Mouse (Mus musculus): ENCODE results near the gene Gucd1. TPM values are rescaled to one million over a fixed set of nuclear protein-coding genes. Genes with fewer than 3 reads are reported as not detected.
"Not testable (repeated sequence)": the region's sequence is repeated elsewhere in the genome, so short reads cannot be mapped to it uniquely, and the experiment has no call there.

Gucd1 gene
- polyA plus RNA-seq (2015; fragmentation: Nextera tagmentation; extraction: Ambion mirVana): 48.7 and 50.4 TPM in 2 replicates

DNA sequence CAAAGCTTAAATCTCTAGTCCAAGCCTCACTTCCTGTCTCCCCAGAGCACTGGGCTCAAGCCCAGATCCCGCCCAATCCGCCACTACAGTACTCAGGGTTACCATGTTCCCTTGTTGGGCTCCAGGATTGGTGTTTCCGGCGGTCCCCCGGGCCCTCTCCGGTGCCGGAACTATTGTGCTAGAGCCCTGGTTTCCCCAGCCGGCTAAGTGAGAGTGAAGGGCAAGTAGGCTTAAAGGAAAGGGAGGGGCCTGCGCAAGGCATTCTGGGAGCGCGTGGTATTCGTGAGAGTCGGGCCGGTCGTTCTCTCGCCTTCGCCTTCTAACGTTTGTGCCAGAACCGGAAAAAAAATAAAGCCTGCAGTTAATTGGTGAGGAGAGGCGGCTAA is at the start of gene Gucd1:
Gene Gucd1 (minus strand): TSS at position 215 of the 386 bp plus-strand sequence.
- Histone ChIP-seq H3K9ac (peak within 1 kb of the TSS; percentile 99), H3K4me2 (peak within 1 kb of the TSS; percentile 92), H3K9me3 (replicated peaks) (no peaks in the 10 kb centered on the region), H3K36me3 (peaks cover 49% of the 10 kb centered on the region), H3K4me1 (replicated peaks) (peaks cover 71% of the 10 kb centered on the region), H3K27ac (peak within 1 kb of the TSS; percentile 99), H3K4me3 (replicated peaks) (peak within 1 kb of the TSS; percentile 97), H3K27me3 (no peaks in the 10 kb centered on the region)
- DNase-seq (peak; percentile 94), ATAC-seq (ENCODE audit: low read depth) (peak; percentile 69)
- WGBS (ENCODE audit: insufficient replicate concordance): under 1% methylated on average over 20 of the region's 20 CpGs

DNA sequence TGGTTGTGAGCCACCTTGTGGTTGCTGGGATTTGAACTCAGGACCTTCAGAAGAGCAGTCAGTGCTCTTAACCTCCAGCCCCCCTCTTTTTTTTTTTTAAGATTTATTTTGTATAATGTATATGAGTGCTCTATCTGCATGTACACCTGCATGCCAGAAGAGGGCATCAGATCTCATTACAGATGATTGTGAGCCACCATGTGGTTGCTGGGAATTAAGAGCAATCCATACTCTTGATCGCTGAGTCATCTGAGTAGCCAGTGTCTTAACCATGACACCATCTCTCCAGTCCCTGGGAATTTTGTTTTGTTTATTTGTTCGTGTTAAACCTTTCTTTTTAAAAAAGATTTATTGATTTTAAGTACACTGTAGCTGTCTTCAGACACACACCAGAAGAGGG is 49.0 kb upstream of the Gucd1 start:
- H3K4me3 ChIP-seq (replicated peaks); ATAC-seq (ENCODE audit: low read depth); H3K36me3 ChIP-seq; H3K9ac ChIP-seq; H3K4me2 ChIP-seq; DNase-seq; H3K27ac ChIP-seq; H3K9me3 ChIP-seq (replicated peaks): not testable (repeated sequence)
- WGBS (ENCODE audit: insufficient replicate concordance): 59% methylated on average over 2 of the region's 2 CpGs
- Histone ChIP-seq H3K4me1 (replicated peaks) (peaks cover 37% of the 10 kb centered on the region), H3K27me3 (peaks cover 20% of the 10 kb centered on the region)

DNA sequence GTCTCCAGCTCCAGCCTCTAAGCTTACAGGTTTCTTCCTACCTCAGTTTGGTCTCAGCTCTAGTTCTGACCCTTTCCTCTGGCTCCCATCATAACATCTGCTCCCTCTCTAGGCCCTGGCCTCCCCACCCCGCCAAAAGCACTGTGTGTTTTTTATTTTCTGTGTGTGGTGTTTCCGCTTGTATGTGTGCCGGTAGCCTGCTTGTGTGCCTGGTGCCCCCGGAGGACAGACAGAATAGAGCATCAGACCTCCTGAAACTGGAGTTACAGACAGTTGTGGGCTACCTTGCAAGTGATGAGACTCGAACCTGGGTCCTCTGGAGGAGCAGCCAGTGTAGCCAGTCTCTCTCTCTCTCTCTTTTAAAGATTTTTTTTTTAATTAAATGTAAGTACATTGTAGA is 48.5 kb upstream of the Gucd1 start:
- no peak overlapping the region for H3K4me3 ChIP-seq (replicated peaks)
- no peak overlapping the region for H3K4me2 ChIP-seq
- H3K9ac ChIP-seq: no peak overlapping the region
- DNase-seq: no peak
- H3K27me3 ChIP-seq: peaks cover 24% of the 10 kb centered on the region
- WGBS (ENCODE audit: insufficient replicate concordance): 52% methylated on average over 5 of the region's 5 CpGs
- peak overlapping the region; percentile 32; the same call in 1 of the 2 replicates for H3K27ac ChIP-seq
- no peaks in the 10 kb centered on the region for H3K36me3 ChIP-seq
- no peak for ATAC-seq (ENCODE audit: low read depth)
- H3K4me1 ChIP-seq (replicated peaks): peaks cover 37% of the 10 kb centered on the region
- no peaks in the 10 kb centered on the region for H3K9me3 ChIP-seq (replicated peaks)

DNA sequence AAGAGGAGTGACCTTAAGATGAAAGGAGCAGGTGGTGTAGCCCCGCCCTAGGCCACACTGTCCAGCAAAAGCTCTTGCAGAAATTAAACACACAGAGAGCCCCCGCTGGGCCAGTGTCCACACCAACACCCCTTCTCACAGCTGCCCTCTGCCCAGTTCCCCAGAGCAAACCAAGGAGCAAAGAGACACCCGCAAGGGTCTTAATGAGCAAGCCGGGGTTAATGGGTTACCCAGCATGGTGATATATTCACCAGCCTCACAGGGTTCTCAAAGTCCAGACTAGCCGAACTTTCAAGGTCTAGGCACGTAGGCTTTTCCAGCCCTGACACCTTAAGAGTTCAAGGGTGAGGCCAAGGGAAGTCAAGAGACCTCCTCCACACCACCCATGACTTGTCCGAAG is 48.1 kb upstream of the Gucd1 start:
- no peak overlapping the region for H3K9ac ChIP-seq
- no peak for DNase-seq

DNA sequence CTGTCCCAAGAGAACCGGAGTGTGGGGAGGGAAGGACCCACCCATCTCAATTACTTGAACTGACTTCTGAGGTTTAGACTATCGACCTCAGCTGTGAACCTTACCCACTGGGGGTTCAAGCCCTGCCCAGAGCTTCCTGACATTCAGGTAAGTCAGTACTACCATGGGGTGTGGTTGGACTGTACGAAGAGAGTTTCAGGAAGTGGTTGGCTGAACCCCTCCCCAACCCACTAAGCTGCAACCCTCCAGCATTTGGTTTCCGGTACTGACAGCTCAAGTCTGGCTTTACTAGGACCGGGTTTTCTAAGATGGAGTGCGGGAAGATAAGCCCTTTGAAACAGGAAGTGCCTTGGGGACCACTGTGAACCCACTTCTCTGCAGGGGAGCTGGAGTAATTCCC is 47.7 kb upstream of the Gucd1 start:
- Histone ChIP-seq H3K4me2 (0 out of 2 replicates have a peak overlapping the region, but pooled peaks have one; percentile 0), H3K4me1 (replicated peaks) (peaks cover 37% of the 10 kb centered on the region), H3K27me3 (peaks cover 33% of the 10 kb centered on the region), H3K4me3 (replicated peaks) (no peak overlapping the region), H3K9ac (no peak overlapping the region), H3K36me3 (no peaks in the 10 kb centered on the region), H3K9me3 (replicated peaks) (no peaks in the 10 kb centered on the region), H3K27ac (no peak overlapping the region)
- WGBS (ENCODE audit: insufficient replicate concordance): 10% methylated on average over 6 of the region's 6 CpGs
- DNase-seq (no peak), ATAC-seq (ENCODE audit: low read depth) (0 out of 2 replicates have a peak, but pooled peaks have one; percentile 5)

More for the DNA sequence above, 48.1 kb upstream of the Gucd1 start:
- H3K4me2 ChIP-seq: 0 out of 2 replicates have a peak overlapping the region, but pooled peaks have one; percentile 0
- H3K4me1 ChIP-seq (replicated peaks): peaks cover 37% of the 10 kb centered on the region
- peak; percentile 40; the same call in 1 of the 2 replicates for ATAC-seq (ENCODE audit: low read depth)
- H3K36me3 ChIP-seq: no peaks in the 10 kb centered on the region
- no peaks in the 10 kb centered on the region for H3K9me3 ChIP-seq (replicated peaks)
- peaks cover 29% of the 10 kb centered on the region for H3K27me3 ChIP-seq
- 25% methylated on average over 7 of the region's 7 CpGs for WGBS (ENCODE audit: insufficient replicate concordance)
- no peak overlapping the region for H3K4me3 ChIP-seq (replicated peaks)
- H3K27ac ChIP-seq: peak overlapping the region; percentile 32; the same call in 1 of the 2 replicates

DNA sequence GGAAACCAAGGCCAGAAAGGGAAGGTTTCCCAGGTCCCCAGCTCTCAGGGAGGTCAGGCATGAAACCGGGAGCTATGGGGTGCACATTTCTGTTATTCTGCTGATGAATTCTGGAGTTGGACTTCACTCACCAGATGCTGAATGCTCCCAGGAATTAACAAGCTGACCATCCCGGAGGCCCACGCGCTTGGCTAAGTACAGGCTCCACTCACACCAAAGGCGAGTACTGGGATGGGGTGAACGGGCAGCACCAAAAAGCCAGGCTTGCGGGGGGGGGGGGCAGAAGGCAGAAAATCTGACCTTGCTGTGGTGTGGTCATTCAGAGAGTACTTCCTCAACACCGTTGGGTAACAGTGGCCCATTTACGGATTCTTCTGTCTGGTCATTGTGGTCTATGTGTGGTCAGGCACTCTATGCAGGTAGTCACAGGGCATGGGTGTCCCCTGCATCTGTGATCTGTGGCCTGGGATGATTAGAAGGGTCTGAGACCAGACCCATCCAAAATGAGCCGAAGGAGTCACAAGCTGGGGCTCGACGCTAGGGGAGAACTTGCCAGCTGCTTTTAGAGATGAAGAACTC is 47.0 kb upstream of the Gucd1 start:
- Histone ChIP-seq H3K27me3 (peaks cover 40% of the 10 kb centered on the region), H3K4me2 (no peak overlapping the region), H3K36me3 (no peaks in the 10 kb centered on the region), H3K9ac (no peak overlapping the region), H3K4me3 (replicated peaks) (no peak overlapping the region), H3K4me1 (replicated peaks) (peaks cover 42% of the 10 kb centered on the region), H3K9me3 (replicated peaks) (no peaks in the 10 kb centered on the region), H3K27ac (no peak overlapping the region)
- no peak for DNase-seq
- WGBS (ENCODE audit: insufficient replicate concordance): 51% methylated on average over 12 of the region's 12 CpGs
- no peak for ATAC-seq (ENCODE audit: low read depth)

DNA sequence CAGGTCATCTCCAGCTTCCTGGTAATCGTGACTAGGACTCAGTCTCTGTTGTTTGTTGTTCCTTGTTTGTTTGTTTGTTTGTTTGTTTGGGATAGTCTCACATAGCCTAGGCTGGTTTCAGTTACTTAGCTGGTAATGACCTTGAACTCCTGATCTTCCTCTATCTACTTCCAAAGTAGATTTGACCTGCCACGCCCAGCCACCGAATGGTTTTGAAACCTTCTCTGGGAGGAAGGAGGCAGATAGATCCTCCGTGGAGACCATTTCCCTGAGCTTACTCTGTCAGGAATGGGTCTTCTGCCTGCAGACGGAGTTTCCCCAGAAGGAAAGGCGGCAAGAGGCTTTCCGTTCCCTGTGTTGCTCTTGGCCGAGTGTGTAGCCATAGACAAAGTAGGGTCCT is 44.8 kb upstream of the Gucd1 start:
- no peak overlapping the region for H3K9ac ChIP-seq
- H3K9me3 ChIP-seq (replicated peaks): no peaks in the 10 kb centered on the region
- no peak overlapping the region for H3K27ac ChIP-seq
- no peak for ATAC-seq (ENCODE audit: low read depth)
- 63% methylated on average over 8 of the region's 8 CpGs for WGBS (ENCODE audit: insufficient replicate concordance)
- peaks cover 62% of the 10 kb centered on the region for H3K27me3 ChIP-seq
- H3K36me3 ChIP-seq: no peaks in the 10 kb centered on the region
- no peak overlapping the region for H3K4me3 ChIP-seq (replicated peaks)
- H3K4me2 ChIP-seq: no peak overlapping the region
- peaks cover 30% of the 10 kb centered on the region for H3K4me1 ChIP-seq (replicated peaks)
- DNase-seq: no peak

DNA sequence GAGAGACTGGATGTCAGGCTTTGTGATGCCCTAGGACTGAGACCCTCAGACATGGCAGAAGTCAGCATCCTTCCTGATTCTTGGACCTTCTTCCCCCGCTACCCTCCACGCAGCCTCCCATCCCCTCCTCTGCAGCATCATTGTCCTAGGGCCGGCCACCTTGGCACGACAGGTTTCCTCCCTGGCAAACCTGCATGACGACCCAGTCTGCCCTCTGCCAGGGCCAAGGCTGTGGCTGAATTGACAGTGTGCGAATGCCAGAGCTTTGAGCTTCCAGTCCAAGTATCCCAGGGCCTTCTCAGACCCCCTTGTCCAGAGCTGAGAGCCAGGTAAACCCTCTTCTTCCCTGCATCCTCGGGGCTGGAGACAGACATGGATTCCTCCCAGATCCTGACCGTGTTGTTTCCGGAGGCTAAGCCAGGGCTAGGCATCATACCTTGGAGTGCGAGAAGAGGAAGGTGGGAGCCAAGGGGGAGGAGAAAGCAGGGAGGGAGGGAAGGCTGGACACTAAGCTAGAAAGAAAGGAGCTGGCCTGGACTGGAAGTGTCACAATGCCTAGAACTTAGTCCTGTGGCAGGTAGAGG is 43.4 kb upstream of the Gucd1 start, which contains the start of gene Ggt1:
Gene Ggt1 (plus strand): TSS at position 534 of the 584 bp plus-strand sequence.
- peaks cover 73% of the 10 kb centered on the region for H3K27me3 ChIP-seq
- no peak for DNase-seq
- peak within 1 kb of the TSS; percentile 68; the same call in 1 of the 2 replicates for H3K4me2 ChIP-seq
- no peak for ATAC-seq (ENCODE audit: low read depth)
- H3K9me3 ChIP-seq (replicated peaks): no peaks in the 10 kb centered on the region
- no peaks in the 10 kb centered on the region for H3K36me3 ChIP-seq
- no peak within 1 kb of the TSS for H3K27ac ChIP-seq
- WGBS (ENCODE audit: insufficient replicate concordance): 40% methylated on average over 10 of the region's 10 CpGs
- peaks cover 28% of the 10 kb centered on the region for H3K4me1 ChIP-seq (replicated peaks)
- no peak within 1 kb of the TSS for H3K4me3 ChIP-seq (replicated peaks)
- H3K9ac ChIP-seq: no peak within 1 kb of the TSS

DNA sequence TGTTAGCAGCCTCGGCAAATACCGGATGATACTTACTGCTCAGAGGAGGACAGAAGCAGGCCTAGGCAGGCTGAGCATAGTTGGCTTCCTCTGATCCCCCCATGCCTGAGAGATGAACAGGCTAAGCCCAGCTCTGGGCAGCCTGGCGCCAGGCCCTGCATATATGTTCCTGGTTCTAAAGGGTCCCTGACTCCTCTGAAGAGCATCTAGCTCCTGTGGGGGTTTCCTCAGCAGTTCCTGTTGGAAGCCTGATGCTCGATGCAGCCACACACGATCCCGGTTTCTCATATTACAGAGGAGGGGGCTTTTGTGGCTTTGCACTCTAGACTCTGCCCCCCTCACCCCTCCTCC is 42.8 kb upstream of the Gucd1 start:
- no peak for DNase-seq
- H3K9me3 ChIP-seq (replicated peaks): no peaks in the 10 kb centered on the region
- no peaks in the 10 kb centered on the region for H3K36me3 ChIP-seq
- 11% methylated on average over 6 of the region's 6 CpGs for whole genome bisulfite sequencing (ENCODE audit: insufficient replicate concordance)
- peak overlapping the region; percentile 68 for H3K4me2 ChIP-seq
- no peak for ATAC-seq (ENCODE audit: low read depth)
- H3K9ac ChIP-seq: no peak overlapping the region
- H3K27me3 ChIP-seq: peaks cover 73% of the 10 kb centered on the region
- H3K4me1 ChIP-seq (replicated peaks): peaks cover 22% of the 10 kb centered on the region
- no peak overlapping the region for H3K27ac ChIP-seq
- no peak overlapping the region for H3K4me3 ChIP-seq (replicated peaks)

DNA sequence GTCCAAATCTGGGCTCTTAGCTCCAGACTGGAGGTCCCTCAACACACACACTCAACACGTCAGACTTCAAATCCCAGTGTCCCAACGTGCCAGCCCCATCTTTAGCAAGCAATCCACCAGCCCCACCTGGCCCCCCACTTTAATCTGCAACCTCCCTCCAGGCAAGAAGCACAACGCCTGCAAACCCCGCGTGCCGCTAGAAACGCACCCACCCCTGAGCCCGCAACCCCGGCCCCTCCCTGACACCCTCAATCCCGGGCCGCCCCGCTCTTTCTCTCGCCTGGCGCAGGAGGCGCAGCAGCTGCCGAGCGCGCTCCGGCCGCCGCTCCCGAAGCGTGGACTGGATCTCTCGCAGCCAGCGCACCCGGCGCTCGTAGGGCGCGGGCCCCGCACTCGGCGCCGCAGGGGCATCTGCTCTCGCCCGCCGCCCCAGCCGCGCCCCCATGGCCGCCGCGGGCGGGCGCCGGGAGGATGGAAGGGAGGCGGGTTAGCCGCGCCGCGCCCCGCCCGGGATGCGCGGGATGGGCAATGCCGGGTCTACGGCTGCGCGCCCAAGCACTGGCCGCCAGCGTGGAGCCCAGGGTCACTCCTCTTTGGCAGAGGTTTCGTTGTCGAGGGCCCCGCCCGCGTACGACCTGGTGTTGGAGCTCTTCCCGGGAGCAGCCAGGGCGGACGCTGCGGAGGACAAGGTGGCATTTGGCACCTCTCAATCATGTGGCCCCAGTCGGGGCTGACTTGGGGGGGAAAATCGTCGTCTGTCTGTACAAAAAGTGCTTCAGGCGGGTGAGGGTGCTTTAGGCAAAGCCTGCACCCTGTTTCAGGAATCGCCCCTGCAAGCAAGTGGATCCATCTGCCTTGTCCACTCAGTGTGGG is 42.1 kb upstream of the Gucd1 start, which contains the start of gene Lrrc75b:
Gene Lrrc75b (minus strand): TSS at position 655 of the 873 bp plus-strand sequence.
- Histone ChIP-seq H3K27me3 (peaks cover 73% of the 10 kb centered on the region), H3K4me3 (replicated peaks) (peak within 1 kb of the TSS; percentile 51), H3K9ac (no peak within 1 kb of the TSS), H3K4me2 (peak within 1 kb of the TSS; percentile 68), H3K36me3 (no peaks in the 10 kb centered on the region), H3K9me3 (replicated peaks) (no peaks in the 10 kb centered on the region), H3K27ac (no peak within 1 kb of the TSS), H3K4me1 (replicated peaks) (peaks cover 16% of the 10 kb centered on the region)
- DNase-seq (no peak), ATAC-seq (ENCODE audit: low read depth) (no peak)
- WGBS (ENCODE audit: insufficient replicate concordance): 2% methylated on average over 74 of the region's 75 CpGs

DNA sequence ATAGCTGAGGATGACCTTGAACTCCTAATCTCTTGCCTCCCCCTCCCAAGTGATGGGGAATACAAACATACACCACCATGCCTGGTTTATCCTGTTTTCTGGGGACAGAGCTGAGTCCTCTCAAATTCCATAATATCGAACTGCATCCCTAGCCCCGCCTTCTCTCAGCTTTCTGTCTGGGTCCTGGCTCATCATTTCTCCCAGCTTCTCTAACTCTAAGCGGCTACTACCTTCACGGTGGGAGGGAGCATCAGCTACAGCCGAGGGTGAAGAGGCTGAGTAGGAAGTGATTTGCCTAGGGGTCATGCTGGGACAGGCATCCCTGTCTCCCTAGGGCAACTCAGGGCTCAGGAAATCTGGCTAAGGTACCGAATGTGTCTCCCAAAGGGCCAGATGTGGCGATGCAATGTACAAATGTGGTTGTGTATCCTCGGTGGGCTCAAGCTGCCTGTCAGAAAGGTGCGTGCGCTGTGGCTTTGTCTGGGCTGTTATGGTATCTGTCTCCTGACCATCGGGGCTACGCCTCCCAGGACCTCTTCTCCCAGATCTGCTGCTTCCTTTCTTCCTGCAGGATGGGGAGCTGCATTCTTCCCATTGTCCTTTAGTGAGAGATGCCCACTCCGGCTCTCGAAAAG is 41.4 kb upstream of the Gucd1 start:
- DNase-seq (no peak), ATAC-seq (ENCODE audit: low read depth) (no peak)
- Histone ChIP-seq H3K4me3 (replicated peaks) (peak overlapping the region; percentile 51; the same call in 1 of the 2 replicates), H3K4me2 (peak overlapping the region; percentile 68), H3K27ac (no peak overlapping the region), H3K4me1 (replicated peaks) (peaks cover 14% of the 10 kb centered on the region), H3K9ac (no peak overlapping the region), H3K27me3 (peaks cover 73% of the 10 kb centered on the region), H3K9me3 (replicated peaks) (no peaks in the 10 kb centered on the region), H3K36me3 (no peaks in the 10 kb centered on the region)
- WGBS (ENCODE audit: insufficient replicate concordance): 8% methylated on average over 14 of the region's 14 CpGs
